12 mouse cellular contexts compared by ENCODE assay signal in the genomic region with DNA sequence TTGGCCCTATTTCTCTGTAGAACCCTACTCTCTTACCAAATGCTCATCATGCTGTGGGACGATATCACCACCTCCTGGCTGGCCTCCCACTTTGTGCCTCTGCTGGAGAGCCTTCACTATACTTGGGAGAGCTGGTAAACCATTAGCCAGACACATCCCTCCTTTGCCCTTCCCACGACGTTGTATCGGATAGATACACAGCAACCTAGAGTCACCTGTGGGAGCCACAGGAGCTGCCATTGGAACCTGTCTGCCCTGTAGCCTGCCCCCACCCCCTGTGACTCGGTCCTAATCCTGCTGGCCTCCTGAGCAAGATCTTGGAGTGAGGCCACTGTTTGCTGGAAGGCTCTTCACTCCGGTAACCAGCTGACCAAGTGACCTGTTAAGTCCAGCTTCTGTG. TPM values are rescaled to one million over a fixed set of nuclear protein-coding genes. Genes with fewer than 3 reads are reported as not detected.
DNase-seq lines count a peak whose midpoint lies in the region; ATAC-seq and TF ChIP-seq lines count a peak whose summit lies in the region.
"Had no signal": no experiment of that assay in that cellular context is flagged by ENCODE, and none has a peak within 500 bp of the region (broad histone marks: within the 10 kb centered on the region; RNA-seq: fewer than 3 reads in every experiment).

No protein-coding gene starts in this region.

- no peaks in the 10 kb centered on the region for H3K36me3 ChIP-seq in intestine, embryonic 15.5 days
- H3K36me3 ChIP-seq in liver, embryonic 14.5 days (replicated peaks; ENCODE audit: control insufficient read depth, insufficient read depth, low read depth), result no peaks in the 10 kb centered on the region

- TF ChIP-seq CTCF in liver, embryonic 14.5 days (IDR thresholded peaks at IDR 0.05; ENCODE audit: low read depth), result peak; percentile 28; the same call in 1 of the 2 replicates

- DNase-seq in cerebellum, adult 9-11 months, result peak; percentile 73
- no peak for DNase-seq in cerebellum, adult 8-10 months
- DNase-seq in kidney, adult 9 months, result peak; percentile 82
- DNase-seq in liver, embryonic 14.5 days (ENCODE audit: low read depth in 3 of 3, low spot score in 3 of 3), result no peak
- no peak for DNase-seq in spleen, postnatal 10 days (ENCODE audit: low spot score in 2 of 2)
- no peak for DNase-seq in urinary bladder, adult 2 months (ENCODE audit: low spot score)
- DNase-seq: thymus, postnatal 25 days had no signal

- no peak overlapping the region for H3K9ac ChIP-seq in intestine, embryonic 15.5 days
- H3K9ac ChIP-seq in liver, embryonic 14.5 days (replicated peaks), result no peak overlapping the region

- H3K9me3 ChIP-seq in intestine, embryonic 15.5 days, result no peaks in the 10 kb centered on the region
- no peaks in the 10 kb centered on the region for H3K9me3 ChIP-seq in liver, embryonic 14.5 days (ENCODE audit: control insufficient read depth, low read length)

- H3K4me1 ChIP-seq in intestine, embryonic 15.5 days (replicated peaks), result peaks cover 48% of the 10 kb centered on the region
- H3K4me1 ChIP-seq in liver, embryonic 14.5 days (replicated peaks; ENCODE audit: control insufficient read depth in 2 of 2, insufficient read depth in 2 of 2, low read length in 1 of 2), result peaks cover 0 to 2% of the 10 kb centered on the region in 2 experiments; a peak in 2 of 4 replicates

- no peak for ATAC-seq in intestine, embryonic 15.5 days
- ATAC-seq in liver, embryonic 14.5 days (ENCODE audit: insufficient read depth), result no peak
- ATAC-seq: forebrain, embryonic 16.5 days; hindbrain, embryonic 16.5 days had no signal

- H3K27me3 ChIP-seq in intestine, embryonic 15.5 days (replicated peaks), result no peaks in the 10 kb centered on the region
- H3K27me3 ChIP-seq in liver, embryonic 14.5 days (ENCODE audit: control insufficient read depth, insufficient read depth, low read length), result peaks cover 13% of the 10 kb centered on the region

- WGBS in intestine, embryonic 15.5 days, result 65% methylated on average over 6 of the region's 6 CpGs
- WGBS in liver, embryonic 14.5 days (ENCODE audit: insufficient replicate concordance), result 59% methylated on average over 6 of the region's 6 CpGs

- no peak for TF ChIP-seq EP300 in liver, embryonic 14.5 days (IDR thresholded peaks at IDR 0.05; ENCODE audit: low read depth)

- H3K4me2 ChIP-seq in intestine, embryonic 15.5 days (replicated peaks), result no peak overlapping the region
- no peak overlapping the region for H3K4me2 ChIP-seq in liver, embryonic 14.5 days (ENCODE audit: low read depth)
- H3K4me2 ChIP-seq: heart, embryonic 11.5 days; midbrain, embryonic 11.5 days had no signal

- H3K4me3 ChIP-seq in intestine, embryonic 15.5 days (replicated peaks), result no peak overlapping the region
- no peak overlapping the region for H3K4me3 ChIP-seq in liver, embryonic 14.5 days (ENCODE audit: insufficient read depth in 1 of 2, low read depth in 2 of 2, low read length in 2 of 2)

- peak overlapping the region; percentile 4; the same call in 1 of the 2 replicates for H3K27ac ChIP-seq in intestine, embryonic 15.5 days
- H3K27ac ChIP-seq in liver, embryonic 14.5 days, result no peak overlapping the region

RNA-seq across cellular contexts. Expression of gene Pde9a, which starts 2.7 kb away (rescaled TPM):
- 52.0 and 55.3 TPM in 2 replicates for polyA plus RNA-seq in intestine, embryonic 15.5 days (2015; fragmentation: Nextera tagmentation; extraction: Ambion mirVana)
- polyA plus RNA-seq in liver, embryonic 14.5 days (2012; rRNA removed), result 3.6 TPM in 2 replicates
- polyA plus RNA-seq in liver, embryonic 14.5 days (2014; fragmentation: Nextera tagmentation; extraction: Ambion mirVana), result 2.8 and 3.4 TPM in 2 replicates
- polyA plus RNA-seq in urinary bladder, adult 2 months (2012; rRNA removed), result 33.1 and 35.0 TPM in 2 replicates

Comparison
In these comparisons a context has a peak if more than half of its experiments do, and no peak if none do; other contexts are left out.
1. DNase-seq: peak in cerebellum, adult 9-11 months (single experiment) and kidney, adult 9 months (single experiment); none in cerebellum, adult 8-10 months (single experiment), liver, embryonic 14.5 days (0 of 3), spleen, postnatal 10 days (0 of 2) and urinary bladder, adult 2 months (single experiment).